Mouse (Mus musculus): ENCODE measurements around the gene Scgb1a1. TPM values are rescaled to one million over a fixed set of nuclear protein-coding genes. Genes with fewer than 3 reads are reported as not detected.
"Not testable (repeated sequence)": the region's sequence is repeated elsewhere in the genome, so short reads cannot be mapped to it uniquely, and the experiment has no call there.

Scgb1a1 gene
- polyA plus RNA-seq (2014; fragmentation: Nextera tagmentation; extraction: Ambion mirVana) = not detected in 2 replicates

DNA sequence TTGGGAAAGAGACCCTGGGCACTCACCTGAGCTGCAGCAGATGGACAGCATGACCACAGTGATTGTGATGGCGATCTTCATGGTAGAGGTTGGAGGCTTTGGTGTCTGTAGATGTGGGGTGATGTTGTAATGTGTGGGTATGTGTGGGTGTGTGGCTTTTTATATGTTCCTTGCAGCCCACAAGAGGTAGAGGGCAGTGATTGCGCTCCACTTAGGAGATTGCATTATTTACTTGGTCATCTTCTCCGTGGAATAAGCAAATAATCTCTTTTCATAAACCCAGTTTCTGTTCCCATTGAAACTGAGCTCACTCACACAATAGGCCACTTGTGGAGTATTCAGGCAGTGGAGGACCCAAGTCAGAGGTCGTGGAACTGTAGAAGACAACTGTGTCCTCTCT, at the start of gene Scgb1a1:
Scgb1a1 (minus strand) TSS at position 138 of the 400 bp plus-strand sequence.
- H3K9ac ChIP-seq (ENCODE audit: low read length) = no peak within 1 kb of the TSS
- H3K4me2 ChIP-seq (ENCODE audit: low read length) = no peak within 1 kb of the TSS
- no peak within 1 kb of the TSS for H3K27ac ChIP-seq (ENCODE audit: low read depth)
- ATAC-seq (replicated peaks; ENCODE audit: low FRiP score, low TSS enrichment, low read depth) = no peak
- no peaks in the 10 kb centered on the region for H3K9me3 ChIP-seq (ENCODE audit: control insufficient read depth, low read length)
- no peak for DNase-seq (ENCODE audit: low spot score)
- WGBS = 83% methylated on average over 4 of the region's 4 CpGs
- no peaks in the 10 kb centered on the region for H3K27me3 ChIP-seq (replicated peaks; ENCODE audit: control insufficient read depth, insufficient read depth, low read length)
- no peak within 1 kb of the TSS for H3K4me3 ChIP-seq (ENCODE audit: low read depth, low read length)
- no peaks in the 10 kb centered on the region for H3K36me3 ChIP-seq (ENCODE audit: control insufficient read depth, insufficient read depth, low read length)
- no peaks in the 10 kb centered on the region for H3K4me1 ChIP-seq (replicated peaks; ENCODE audit: control insufficient read depth, insufficient read depth, low read length)

DNA sequence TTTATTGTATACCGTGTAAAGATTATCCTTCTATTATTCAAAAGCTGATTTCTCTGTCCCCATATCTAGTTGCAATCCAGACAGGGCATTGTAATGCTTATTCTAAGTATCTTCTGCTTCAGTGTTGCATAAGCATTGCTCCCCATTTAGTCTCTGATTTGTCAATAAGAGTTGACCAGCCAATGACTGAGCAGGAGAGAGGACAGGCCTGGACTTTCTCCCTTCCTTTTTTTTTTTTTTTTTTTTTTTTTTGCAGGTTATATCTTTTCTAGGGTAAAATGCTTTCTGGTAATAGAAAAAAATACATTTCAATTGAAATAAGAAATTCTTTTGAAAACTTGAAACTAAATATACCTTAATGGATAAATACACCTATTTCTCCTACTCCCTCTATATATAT, 49.4 kb upstream of the Scgb1a1 start:
- no peak overlapping the region for H3K4me3 ChIP-seq (ENCODE audit: low read depth, low read length)
- no peak for ATAC-seq (replicated peaks; ENCODE audit: low FRiP score, low TSS enrichment, low read depth)
- WGBS = 91% methylated on average over 1 of the region's 1 CpGs
- no peaks in the 10 kb centered on the region for H3K27me3 ChIP-seq (replicated peaks; ENCODE audit: control insufficient read depth, insufficient read depth, low read length)
- H3K4me1 ChIP-seq (replicated peaks; ENCODE audit: control insufficient read depth, insufficient read depth, low read length) = peaks cover 6% of the 10 kb centered on the region; the same call in 1 of the 2 replicates
- H3K9ac ChIP-seq (ENCODE audit: low read length) = no peak overlapping the region
- no peak for DNase-seq (ENCODE audit: low spot score)
- H3K27ac ChIP-seq (ENCODE audit: low read depth) = no peak overlapping the region
- no peak overlapping the region for H3K4me2 ChIP-seq (ENCODE audit: low read length)
- no peaks in the 10 kb centered on the region for H3K36me3 ChIP-seq (ENCODE audit: control insufficient read depth, insufficient read depth, low read length)
- no peaks in the 10 kb centered on the region for H3K9me3 ChIP-seq (ENCODE audit: control insufficient read depth, low read length)

DNA sequence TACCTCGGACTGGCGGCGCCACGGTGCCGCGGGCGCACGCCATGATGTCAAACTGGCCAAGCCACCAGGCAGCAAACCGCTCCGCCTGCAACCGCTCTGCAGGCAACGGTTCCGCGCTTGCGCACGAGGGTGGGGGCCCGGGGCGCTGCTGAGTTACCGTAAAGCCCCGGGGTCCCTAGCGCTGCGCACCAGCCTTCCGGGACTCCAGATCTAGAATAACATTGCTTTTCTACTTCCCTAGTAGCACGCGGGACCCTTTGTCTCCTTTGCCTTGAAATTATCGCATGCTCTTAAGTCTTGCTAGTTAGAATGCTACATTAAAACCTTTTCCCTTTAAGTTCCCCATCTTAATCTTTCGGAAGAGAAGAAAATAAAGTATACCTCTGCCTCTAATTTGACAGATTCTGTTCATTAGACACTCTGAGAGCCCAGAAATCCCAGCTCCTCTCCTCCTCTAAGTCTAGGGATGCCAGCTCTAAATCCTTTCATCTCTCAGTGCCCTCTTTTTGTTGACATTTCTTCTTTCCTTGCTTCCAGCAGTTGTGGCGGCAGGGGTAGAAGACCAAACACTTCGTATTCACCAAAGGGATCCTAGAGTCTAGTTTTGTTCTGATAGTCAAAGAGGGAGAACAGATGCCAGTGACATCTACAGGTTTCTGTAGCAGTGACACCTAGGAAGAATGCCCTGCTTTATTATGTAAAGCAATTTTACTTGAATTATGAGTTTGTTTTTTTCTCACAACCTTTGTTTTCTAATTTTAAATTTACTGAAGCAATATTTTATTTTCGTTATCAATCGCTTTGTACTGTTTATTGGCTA, 48.0 kb upstream of the Scgb1a1 start, which contains the start of gene Asrgl1:
Asrgl1 (minus strand) TSS at position 125 of the 820 bp plus-strand sequence.
- DNase-seq (ENCODE audit: low spot score) = peak; percentile 90
- no peaks in the 10 kb centered on the region for H3K36me3 ChIP-seq (ENCODE audit: control insufficient read depth, insufficient read depth, low read length)
- peak within 1 kb of the TSS; percentile 65 for H3K9ac ChIP-seq (ENCODE audit: low read length)
- H3K4me1 ChIP-seq (replicated peaks; ENCODE audit: control insufficient read depth, insufficient read depth, low read length) = peaks cover 6% of the 10 kb centered on the region; the same call in 1 of the 2 replicates
- H3K9me3 ChIP-seq (ENCODE audit: control insufficient read depth, low read length) = no peaks in the 10 kb centered on the region
- peak within 1 kb of the TSS; percentile 99 for H3K4me2 ChIP-seq (ENCODE audit: low read length)
- ATAC-seq (replicated peaks; ENCODE audit: low FRiP score, low TSS enrichment, low read depth) = peak; percentile 95
- no peaks in the 10 kb centered on the region for H3K27me3 ChIP-seq (replicated peaks; ENCODE audit: control insufficient read depth, insufficient read depth, low read length)
- no peak within 1 kb of the TSS for H3K27ac ChIP-seq (ENCODE audit: low read depth)
- WGBS = 11% methylated on average over 31 of the region's 31 CpGs
- H3K4me3 ChIP-seq (ENCODE audit: low read depth, low read length) = peak within 1 kb of the TSS; percentile 79

DNA sequence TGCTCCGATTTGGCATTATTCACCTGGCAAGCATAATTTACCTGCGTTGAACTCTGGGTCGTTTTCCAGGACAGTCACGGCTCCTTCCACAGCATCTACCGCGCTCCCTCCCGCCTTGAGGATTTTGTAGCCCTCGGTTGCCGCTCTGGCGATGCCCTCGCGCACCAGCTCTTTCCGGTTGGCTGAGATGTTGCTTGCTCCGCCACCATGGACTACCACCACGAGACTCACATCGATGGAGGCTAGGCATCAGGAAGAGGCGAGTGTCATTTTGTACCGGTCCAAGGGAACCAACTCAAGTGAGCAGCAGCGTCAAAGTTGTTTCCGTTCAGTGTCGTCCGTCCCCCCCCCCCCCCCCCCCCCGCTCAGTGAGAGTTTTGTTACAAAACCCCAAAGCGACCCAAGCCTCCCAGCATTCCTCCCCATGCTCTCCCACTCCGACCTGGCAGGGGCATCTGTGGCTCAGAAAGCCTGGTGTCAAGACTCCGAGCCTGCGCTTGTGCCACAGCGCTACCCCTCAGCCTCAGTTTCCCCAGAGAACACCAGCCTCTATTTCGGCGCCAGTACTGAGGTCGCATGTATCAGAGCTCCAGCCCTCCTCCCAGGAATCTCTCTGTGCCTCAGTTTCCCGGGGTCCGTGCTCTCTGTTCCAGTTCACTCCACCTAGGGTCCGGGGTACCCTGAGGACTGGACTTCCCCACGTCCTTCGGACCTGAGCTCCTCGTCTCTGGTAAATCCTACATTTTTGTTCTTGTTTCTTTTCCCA, 47.2 kb upstream of the Scgb1a1 start:
- ATAC-seq (replicated peaks; ENCODE audit: low FRiP score, low TSS enrichment, low read depth) (peak; percentile 72), DNase-seq (ENCODE audit: low spot score) (peak; percentile 68)
- peak overlapping the region; percentile 65 for H3K9ac ChIP-seq (ENCODE audit: low read length)
- 2% methylated on average over 32 of the region's 37 CpGs for WGBS
- H3K36me3 ChIP-seq (ENCODE audit: control insufficient read depth, insufficient read depth, low read length) = no peaks in the 10 kb centered on the region
- no peak overlapping the region for H3K27ac ChIP-seq (ENCODE audit: low read depth)
- H3K4me3 ChIP-seq (ENCODE audit: low read depth, low read length) = peak overlapping the region; percentile 79
- H3K4me1 ChIP-seq (replicated peaks; ENCODE audit: control insufficient read depth, insufficient read depth, low read length) = peaks cover 6% of the 10 kb centered on the region; the same call in 1 of the 2 replicates
- H3K27me3 ChIP-seq (replicated peaks; ENCODE audit: control insufficient read depth, insufficient read depth, low read length) = no peaks in the 10 kb centered on the region
- H3K4me2 ChIP-seq (ENCODE audit: low read length) = peak overlapping the region; percentile 99
- no peaks in the 10 kb centered on the region for H3K9me3 ChIP-seq (ENCODE audit: control insufficient read depth, low read length)

DNA sequence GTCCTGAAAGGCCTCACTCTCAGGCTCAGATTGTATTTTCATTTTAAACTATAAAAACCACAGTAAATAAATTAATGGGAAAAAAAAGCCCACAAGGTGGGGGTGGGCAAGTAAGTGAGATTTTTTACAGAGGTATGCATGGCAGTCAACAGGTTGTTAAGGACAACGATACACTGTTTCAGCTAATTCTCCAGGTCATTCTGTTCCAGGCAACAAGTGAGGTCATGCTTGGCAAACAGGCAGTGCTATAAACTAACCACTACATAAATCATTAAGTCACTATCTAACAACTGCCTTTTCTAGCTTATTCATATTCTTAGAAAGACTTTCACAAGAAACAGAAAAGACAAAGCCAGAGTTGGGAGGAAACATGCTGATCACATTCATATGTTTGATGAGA, 42.2 kb upstream of the Scgb1a1 start:
- no peak overlapping the region for H3K4me2 ChIP-seq (ENCODE audit: low read length)
- ATAC-seq (replicated peaks; ENCODE audit: low FRiP score, low TSS enrichment, low read depth) = no peak
- no peaks in the 10 kb centered on the region for H3K27me3 ChIP-seq (replicated peaks; ENCODE audit: control insufficient read depth, insufficient read depth, low read length)
- no peak for DNase-seq (ENCODE audit: low spot score)
- H3K9ac ChIP-seq (ENCODE audit: low read length) = no peak overlapping the region
- no peaks in the 10 kb centered on the region for H3K36me3 ChIP-seq (ENCODE audit: control insufficient read depth, insufficient read depth, low read length)
- peaks cover 6% of the 10 kb centered on the region; the same call in 1 of the 2 replicates for H3K4me1 ChIP-seq (replicated peaks; ENCODE audit: control insufficient read depth, insufficient read depth, low read length)
- no peak overlapping the region for H3K4me3 ChIP-seq (ENCODE audit: low read depth, low read length)
- H3K9me3 ChIP-seq (ENCODE audit: control insufficient read depth, low read length) = no peaks in the 10 kb centered on the region
- H3K27ac ChIP-seq (ENCODE audit: low read depth) = no peak overlapping the region
- 39% methylated on average over 1 of the region's 1 CpGs for WGBS

DNA sequence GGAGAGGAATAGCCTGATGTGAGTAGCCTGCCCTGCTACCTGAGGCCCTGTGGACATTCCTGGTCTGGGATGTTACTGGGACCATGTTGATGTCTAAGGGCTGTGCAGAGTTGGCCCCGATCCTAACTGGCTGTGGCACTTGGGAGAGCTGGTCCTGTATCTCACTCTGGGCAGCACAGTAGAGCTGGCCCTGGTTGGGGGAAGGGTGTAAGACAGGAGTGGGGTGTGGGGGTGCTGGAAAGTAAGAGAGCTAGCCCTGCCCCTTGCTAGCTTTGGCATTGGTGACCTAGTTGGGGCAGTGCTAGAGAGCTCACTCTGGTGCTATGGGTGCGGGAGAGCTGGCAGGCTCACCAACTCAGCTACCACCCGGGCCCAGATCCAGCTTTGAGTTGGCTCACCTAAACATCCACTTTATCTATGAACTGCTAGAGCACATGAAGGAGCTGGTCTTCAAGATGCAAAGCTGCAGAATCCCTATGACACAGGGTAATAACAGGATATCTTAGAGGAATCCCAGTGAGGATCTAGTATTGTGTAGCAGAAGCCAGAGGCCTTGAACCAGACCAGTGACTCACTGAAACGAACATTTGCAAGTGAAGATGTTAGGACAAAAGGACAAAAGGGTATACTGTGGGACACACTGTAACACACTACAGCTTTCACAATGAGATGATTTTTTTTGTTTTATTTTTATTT, 40.9 kb upstream of the Scgb1a1 start:
- Histone ChIP-seq H3K27me3 (replicated peaks; ENCODE audit: control insufficient read depth, insufficient read depth, low read length) (no peaks in the 10 kb centered on the region), H3K4me3 (ENCODE audit: low read depth, low read length) (no peak overlapping the region), H3K9ac (ENCODE audit: low read length) (no peak overlapping the region), H3K4me2 (ENCODE audit: low read length) (no peak overlapping the region), H3K4me1 (replicated peaks; ENCODE audit: control insufficient read depth, insufficient read depth, low read length) (0 out of 2 replicates have a peak, but pooled peaks cover 3% of the 10 kb centered on the region), H3K27ac (ENCODE audit: low read depth) (no peak overlapping the region), H3K36me3 (ENCODE audit: control insufficient read depth, insufficient read depth, low read length) (no peaks in the 10 kb centered on the region), H3K9me3 (ENCODE audit: control insufficient read depth, low read length) (no peaks in the 10 kb centered on the region)
- no peak for ATAC-seq (replicated peaks; ENCODE audit: low FRiP score, low TSS enrichment, low read depth)
- WGBS = 91% methylated on average over 4 of the region's 4 CpGs
- no peak for DNase-seq (ENCODE audit: low spot score)

DNA sequence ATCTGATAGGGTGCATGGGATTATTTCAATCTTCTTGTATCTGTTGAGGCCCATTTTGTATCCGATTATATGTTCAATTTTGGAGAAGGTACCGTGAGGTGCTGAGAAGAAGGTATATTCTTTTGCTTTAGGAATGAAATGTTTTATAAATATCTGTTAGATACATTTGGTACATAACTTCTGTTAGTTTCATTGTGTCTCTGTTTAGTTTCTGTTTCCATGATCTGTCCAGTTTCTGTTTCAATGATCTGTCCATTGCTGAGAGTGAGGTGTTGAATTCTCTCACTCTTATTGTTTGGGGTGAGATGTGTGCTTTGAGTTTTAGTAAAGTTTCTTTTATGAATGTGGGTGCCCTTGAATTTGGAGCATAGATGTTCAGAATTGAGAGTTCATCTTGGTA, 36.2 kb upstream of the Scgb1a1 start:
- not testable (repeated sequence) for H3K4me2 ChIP-seq (ENCODE audit: low read length); H3K9me3 ChIP-seq (ENCODE audit: control insufficient read depth, low read length); H3K4me1 ChIP-seq (replicated peaks; ENCODE audit: control insufficient read depth, insufficient read depth, low read length); DNase-seq (ENCODE audit: low spot score); H3K4me3 ChIP-seq (ENCODE audit: low read depth, low read length); H3K36me3 ChIP-seq (ENCODE audit: control insufficient read depth, insufficient read depth, low read length); H3K9ac ChIP-seq (ENCODE audit: low read length); H3K27ac ChIP-seq (ENCODE audit: low read depth); ATAC-seq (replicated peaks; ENCODE audit: low FRiP score, low TSS enrichment, low read depth); H3K27me3 ChIP-seq (replicated peaks; ENCODE audit: control insufficient read depth, insufficient read depth, low read length)
- 93% methylated on average over 2 of the region's 2 CpGs for WGBS

DNA sequence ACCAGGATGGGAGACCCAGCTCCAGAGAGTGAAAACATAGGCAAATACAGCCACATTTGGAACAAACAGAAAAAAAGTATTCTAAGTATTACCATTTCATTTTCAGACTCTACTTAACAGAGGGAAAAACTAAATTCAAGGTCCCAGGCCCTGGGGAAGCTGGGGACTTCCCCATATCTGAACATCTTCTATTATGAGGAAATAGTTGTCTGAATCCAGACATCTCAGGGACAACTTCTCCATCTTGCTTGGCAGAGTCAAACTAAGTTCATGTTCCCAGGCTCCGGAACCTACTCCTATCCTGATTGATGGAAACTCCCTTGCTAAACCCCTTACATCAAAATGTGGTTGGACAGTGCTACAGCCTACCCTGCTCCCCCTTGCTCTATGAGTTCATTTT, 34.6 kb upstream of the Scgb1a1 start:
- DNase-seq (ENCODE audit: low spot score) = no peak
- ATAC-seq (replicated peaks; ENCODE audit: low FRiP score, low TSS enrichment, low read depth) = no peak
- no peaks in the 10 kb centered on the region for H3K9me3 ChIP-seq (ENCODE audit: control insufficient read depth, low read length)
- H3K4me3 ChIP-seq (ENCODE audit: low read depth, low read length) = no peak overlapping the region
- no peak overlapping the region for H3K4me2 ChIP-seq (ENCODE audit: low read length)
- H3K9ac ChIP-seq (ENCODE audit: low read length) = no peak overlapping the region
- H3K4me1 ChIP-seq (replicated peaks; ENCODE audit: control insufficient read depth, insufficient read depth, low read length) = no peaks in the 10 kb centered on the region
- no peak overlapping the region for H3K27ac ChIP-seq (ENCODE audit: low read depth)
- H3K36me3 ChIP-seq (ENCODE audit: control insufficient read depth, insufficient read depth, low read length) = peaks cover 6% of the 10 kb centered on the region
- H3K27me3 ChIP-seq (replicated peaks; ENCODE audit: control insufficient read depth, insufficient read depth, low read length) = no peaks in the 10 kb centered on the region
- WGBS = 89% methylated on average over 1 of the region's 1 CpGs
